Mouse (Mus musculus) heart, embryonic 14.5 days (tissue): ENCODE results near the gene Cdk6. TPM values are rescaled to one million over a fixed set of nuclear protein-coding genes. Genes with fewer than 3 reads are reported as not detected.
"Not testable (repeated sequence)": the region's sequence is repeated elsewhere in the genome, so short reads cannot be mapped to it uniquely, and the experiment has no call there.

Experiments
- ATAC-seq: fragments of 200-750 bp; cut with Nextera tagmentation; 2 replicates; pipeline ENCODE4 v1.8.0; 2017; ENCODE audit warnings: low read depth, moderate TSS enrichment; ENCODE audit not compliant: insufficient number of reproducible peaks, insufficient read depth, low FRiP score
- H3K27ac ChIP-seq, 2 experiments: fragments of 200-500 bp in 1 of 2; fragments of 300-500 bp in 1 of 2; sonication (generic) in 1 of 2; replicated peaks in 1 of 2; 2 replicates each; pipeline ENCODE4 v1.5.1; 2012 to 2014; ENCODE audit warnings: low read depth in 2 of 2, low read length in 2 of 2, control low read depth in 1 of 2, mild to moderate bottlenecking in 1 of 2, mixed read lengths in 1 of 2; ENCODE audit not compliant: control insufficient read depth in 1 of 2, insufficient read depth in 1 of 2
- H3K27me3 ChIP-seq: fragments of 300-500 bp; sonication (generic); 2 replicates; pipeline ENCODE4 v1.6.1; 2014; ENCODE audit warnings: mild to moderate bottlenecking, low read length, control low read depth; ENCODE audit not compliant: control insufficient read depth, insufficient read depth
- H3K36me3 ChIP-seq: fragments of 300-500 bp; sonication (generic); 2 replicates; pipeline ENCODE4 v1.6.1; 2014; ENCODE audit warnings: mild to moderate bottlenecking, control low read depth, low read length, mixed read lengths; ENCODE audit not compliant: control insufficient read depth, insufficient read depth
- H3K4me1 ChIP-seq, 2 experiments: fragments of 200-500 bp in 1 of 2; fragments of 300-500 bp in 1 of 2; sonication (generic) in 1 of 2; 2 replicates each; pipeline ENCODE4 v1.6.1; 2012 to 2014; ENCODE audit warnings: low read length in 2 of 2, control low read depth in 1 of 2, mixed read lengths in 1 of 2; ENCODE audit not compliant: control insufficient read depth in 2 of 2, insufficient read depth in 2 of 2
- H3K4me2 ChIP-seq: fragments of 300-500 bp; sonication (generic); 2 replicates; pipeline ENCODE4 v1.6.1; 2014; ENCODE audit warnings: mild to moderate bottlenecking, low read length
- H3K4me3 ChIP-seq, 2 experiments: fragments of 200-500 bp in 1 of 2; fragments of 300-500 bp in 1 of 2; sonication (generic) in 1 of 2; 2 replicates each; pipeline ENCODE4 v1.5.1; 2012 to 2014; ENCODE audit warnings: low read length in 2 of 2, mild to moderate bottlenecking in 2 of 2, control low read depth in 1 of 2, low read depth in 1 of 2, moderate library complexity in 1 of 2; ENCODE audit not compliant: control insufficient read depth in 1 of 2, insufficient read depth in 1 of 2
- H3K9ac ChIP-seq: fragments of 300-500 bp; sonication (generic); 2 replicates; pipeline ENCODE4 v1.6.1; 2014; ENCODE audit warnings: mild to moderate bottlenecking, low read length
- H3K9me3 ChIP-seq: fragments of 300-500 bp; sonication (generic); 2 replicates; pipeline ENCODE4 v1.6.1; 2016; ENCODE audit warnings: low read length, control low read depth; ENCODE audit not compliant: control insufficient read depth
- WGBS: fragments of 180-500 bp; shearing (Covaris S2); extraction: QIAGEN DNeasy Blood & Tissue Kit; methylation state at CpG from one replicate; pipeline ENCODE4 v1.1.7; 2014; 5-methylcytosine and 5-hydroxymethylcytosine counted together
- polyA plus RNA-seq: library from polyadenylated mRNA; unstranded; fragments of >200 nt; fragmentation: Nextera tagmentation; extraction: Ambion mirVana; gene quantifications from 2 replicates; pipeline ENCODE4 v1.2.1, GENCODE M21; 2014

Gene Cdk6
- polyA plus RNA-seq, 1 experiment from 2014 or later, result 32.1 TPM

DNA sequence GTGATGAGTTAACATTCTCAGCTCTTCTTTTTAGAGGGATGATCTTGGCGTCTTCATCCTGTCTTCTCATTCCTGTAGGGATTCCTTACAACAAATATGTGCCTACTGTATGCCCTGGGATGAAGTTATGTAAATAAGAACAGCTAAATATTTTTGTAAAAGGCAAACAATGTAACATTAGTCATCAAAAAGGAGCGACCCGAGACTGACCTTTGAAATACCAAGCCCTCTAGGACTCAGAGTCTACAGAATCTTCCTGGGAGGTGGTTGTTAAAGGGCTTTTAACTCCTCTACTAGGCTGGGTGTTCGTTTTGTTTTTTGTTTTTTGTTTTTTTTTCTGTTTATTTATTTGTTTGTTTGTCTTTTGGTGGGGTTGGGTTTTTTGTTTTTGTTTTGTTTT lies 4.3 kb downstream of the Cdk6 start:
- not testable (repeated sequence) for H3K27me3 ChIP-seq, H3K4me1 ChIP-seq, H3K27ac ChIP-seq, H3K9me3 ChIP-seq, H3K9ac ChIP-seq, ATAC-seq, H3K36me3 ChIP-seq
- Histone ChIP-seq H3K4me2 (peak overlapping the region; percentile 93; the same call in 1 of the 2 replicates), H3K4me3 (peak overlapping the region in 1 of 2 experiments; percentile 6; a peak in 1 of 4 replicates)
- WGBS, result 57% methylated on average over 4 of the region's 4 CpGs

DNA sequence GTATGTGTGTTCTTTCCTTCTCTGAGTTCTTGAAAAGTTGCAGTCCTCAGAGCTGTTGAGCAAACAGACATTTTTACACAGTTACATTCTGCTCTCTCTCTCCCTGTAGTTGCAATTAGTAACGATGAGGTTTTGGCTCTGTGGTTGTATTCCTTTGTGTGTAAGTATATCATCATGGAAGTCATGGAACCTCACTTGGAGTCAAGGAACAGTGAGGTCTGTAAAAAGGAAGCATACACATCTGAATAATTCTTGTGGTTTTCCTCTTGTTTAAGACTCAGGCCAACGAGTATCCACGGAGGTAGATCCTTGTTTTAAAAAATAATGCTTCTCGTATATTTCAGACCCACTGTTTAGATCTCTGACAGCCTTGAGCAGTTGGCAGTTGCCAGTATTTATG lies 8.1 kb downstream of the Cdk6 start:
- H3K27ac ChIP-seq, result not testable (repeated sequence)

DNA sequence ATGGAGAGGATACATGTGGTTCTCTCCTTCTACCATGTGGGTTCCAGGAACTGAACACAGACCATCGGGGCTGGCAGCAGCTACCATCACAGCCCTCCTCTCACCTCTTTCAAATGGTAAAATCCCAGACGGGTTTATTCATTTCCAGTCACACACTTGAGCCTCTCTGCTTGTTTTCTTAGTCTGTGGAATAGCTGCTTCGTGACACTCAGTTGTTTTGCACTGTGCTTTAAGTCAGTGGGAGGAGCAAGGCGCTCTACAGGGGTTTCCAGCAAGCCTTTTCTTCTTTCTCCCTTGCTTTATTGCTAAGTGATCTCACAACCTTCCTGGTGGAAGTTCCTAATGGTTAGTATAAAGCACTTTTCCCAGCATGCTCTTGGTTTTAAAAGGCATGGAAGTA lies 10.6 kb downstream of the Cdk6 start:
- not testable (repeated sequence) for H3K27ac ChIP-seq, ATAC-seq, H3K9ac ChIP-seq, H3K36me3 ChIP-seq, H3K4me3 ChIP-seq, H3K4me2 ChIP-seq, H3K27me3 ChIP-seq, H3K9me3 ChIP-seq
- peaks cover 6 to 14% of the 10 kb centered on the region in 2 experiments for H3K4me1 ChIP-seq
- 78% methylated on average over 4 of the region's 4 CpGs for WGBS

More for the DNA sequence above, 8.1 kb downstream of the Cdk6 start:
- WGBS, result 84% methylated on average over 4 of the region's 4 CpGs
- H3K27me3 ChIP-seq, H3K9ac ChIP-seq, ATAC-seq, H3K4me2 ChIP-seq, H3K4me1 ChIP-seq, H3K36me3 ChIP-seq, H3K9me3 ChIP-seq, H3K4me3 ChIP-seq: not testable (repeated sequence)

DNA sequence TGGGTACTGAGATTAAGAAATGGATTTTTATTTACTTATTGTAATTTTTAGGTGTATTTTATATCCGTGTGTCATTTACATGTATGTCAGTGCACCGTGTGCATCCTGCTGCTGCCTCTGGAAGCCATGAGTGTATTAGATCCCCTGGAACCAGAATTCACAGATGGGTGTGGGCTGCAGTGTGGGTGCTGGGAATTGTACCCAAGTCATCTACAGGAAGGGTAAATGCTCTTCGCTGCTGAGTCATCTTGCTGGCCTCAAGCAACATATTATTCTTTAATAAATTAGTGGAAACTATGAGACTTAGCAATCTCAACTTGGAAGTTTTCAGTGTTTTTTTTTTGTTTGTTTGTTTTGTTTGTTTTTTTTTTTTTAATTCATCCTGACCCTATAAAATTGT lies 11.0 kb downstream of the Cdk6 start:
- ATAC-seq, result no peak

DNA sequence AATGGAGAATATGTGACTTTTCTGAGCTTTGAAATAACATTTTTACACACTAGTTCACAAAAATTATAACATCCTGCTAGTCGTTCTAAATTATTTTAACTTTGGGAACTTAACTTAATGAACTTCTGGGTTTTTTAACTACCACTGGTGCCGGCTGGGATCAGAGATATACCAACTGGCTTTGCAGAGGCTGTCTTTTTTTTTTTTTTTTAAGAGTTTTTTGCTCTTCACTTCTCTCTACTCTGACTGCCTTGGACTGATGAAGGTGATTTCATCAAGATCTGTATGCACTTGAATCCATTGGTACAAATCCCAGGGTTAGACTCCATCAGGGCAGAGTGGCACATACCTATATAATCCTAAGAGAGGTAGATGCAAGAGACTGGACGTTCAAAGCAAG lies 11.5 kb downstream of the Cdk6 start:
- H3K36me3 ChIP-seq, result no peaks in the 10 kb centered on the region
- H3K4me2 ChIP-seq, result no peak overlapping the region
- H3K27me3 ChIP-seq, result no peaks in the 10 kb centered on the region
- H3K4me3 ChIP-seq, result no peak overlapping the region
- no peak for ATAC-seq
- no peak overlapping the region for H3K9ac ChIP-seq
- WGBS, result 85% methylated on average over 3 of the region's 3 CpGs
- H3K9me3 ChIP-seq, result no peaks in the 10 kb centered on the region
- H3K4me1 ChIP-seq, result peaks cover 6 to 14% of the 10 kb centered on the region in 2 experiments
- H3K27ac ChIP-seq, result no peak overlapping the region

More for the DNA sequence above, 11.0 kb downstream of the Cdk6 start:
- Histone ChIP-seq H3K36me3 (no peaks in the 10 kb centered on the region), H3K27me3 (no peaks in the 10 kb centered on the region), H3K4me1 (peaks cover 6 to 14% of the 10 kb centered on the region in 2 experiments), H3K9ac (no peak overlapping the region), H3K4me3 (no peak overlapping the region), H3K27ac (no peak overlapping the region), H3K9me3 (no peaks in the 10 kb centered on the region), H3K4me2 (no peak overlapping the region)
- 91% methylated on average over 3 of the region's 3 CpGs for WGBS

DNA sequence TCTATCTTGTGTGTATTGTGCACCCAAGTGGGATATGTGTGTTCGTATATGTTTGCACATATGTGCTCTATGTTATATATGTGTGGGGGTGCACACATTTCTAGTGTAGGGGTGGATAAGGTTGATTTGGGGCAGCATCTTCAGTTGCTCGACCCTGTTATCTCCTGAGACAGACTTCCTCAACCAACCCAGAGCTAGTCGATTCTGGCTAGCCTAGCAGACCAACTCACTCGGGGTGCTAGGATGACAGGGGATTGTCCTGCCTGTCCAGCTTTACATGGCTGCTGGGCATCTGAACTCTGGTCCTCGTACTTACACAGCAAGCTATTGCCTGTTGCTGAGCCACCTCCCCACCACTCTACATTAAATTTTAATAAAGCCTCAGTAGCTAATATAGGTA lies 13.0 kb downstream of the Cdk6 start:
- ATAC-seq, result no peak
- no peaks in the 10 kb centered on the region for H3K36me3 ChIP-seq
- no peak overlapping the region for H3K4me2 ChIP-seq
- no peaks in the 10 kb centered on the region for H3K9me3 ChIP-seq
- no peak overlapping the region for H3K9ac ChIP-seq
- H3K27me3 ChIP-seq, result no peaks in the 10 kb centered on the region
- H3K27ac ChIP-seq, result no peak overlapping the region
- H3K4me1 ChIP-seq, result peaks cover 8 to 14% of the 10 kb centered on the region in 2 experiments
- no peak overlapping the region for H3K4me3 ChIP-seq
- WGBS, result 66% methylated on average over 5 of the region's 5 CpGs

DNA sequence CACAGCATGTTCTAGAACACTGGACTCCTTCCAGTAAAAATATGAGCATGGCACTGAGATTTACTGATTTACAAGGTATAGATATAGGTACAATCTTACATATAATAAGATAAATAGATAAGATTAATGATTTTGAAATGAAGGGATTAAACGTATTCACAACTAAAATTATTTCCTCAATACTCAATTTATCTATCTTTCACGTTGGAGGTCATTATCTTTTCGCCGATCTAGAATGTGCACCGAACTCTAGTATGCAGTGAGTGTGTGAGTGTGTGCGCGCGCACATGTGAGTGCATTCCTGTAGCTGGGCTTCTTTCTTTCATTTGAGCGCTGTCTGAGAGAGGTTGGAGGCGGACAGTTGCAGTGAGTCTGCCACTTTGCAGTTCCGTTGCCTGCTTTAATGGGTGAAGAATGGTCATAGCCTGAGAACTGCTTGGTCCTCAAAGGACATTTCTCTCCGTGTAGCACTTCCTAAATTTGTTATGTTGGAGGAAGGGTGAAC lies 13.8 kb downstream of the Cdk6 start:
- H3K4me2 ChIP-seq, result no peak overlapping the region
- H3K27me3 ChIP-seq, result no peaks in the 10 kb centered on the region
- H3K9me3 ChIP-seq, result no peaks in the 10 kb centered on the region
- H3K4me1 ChIP-seq, result peaks cover 10 to 19% of the 10 kb centered on the region in 2 experiments
- WGBS, result 85% methylated on average over 12 of the region's 12 CpGs
- H3K27ac ChIP-seq, result peak overlapping the region in 1 of 2 experiments; percentile 12; a peak in 1 of 4 replicates
- H3K4me3 ChIP-seq, result no peak overlapping the region
- ATAC-seq, result peak; percentile 21; the same call in 1 of the 2 replicates
- H3K9ac ChIP-seq, result no peak overlapping the region
- H3K36me3 ChIP-seq, result no peaks in the 10 kb centered on the region
